Mouse (Mus musculus): Measurements from ENCODE around the gene Rbms3.
A peak's percentile ranks its signal among the peaks of the same experiment; 100 is the strongest.

Rbms3 gene

DNA sequence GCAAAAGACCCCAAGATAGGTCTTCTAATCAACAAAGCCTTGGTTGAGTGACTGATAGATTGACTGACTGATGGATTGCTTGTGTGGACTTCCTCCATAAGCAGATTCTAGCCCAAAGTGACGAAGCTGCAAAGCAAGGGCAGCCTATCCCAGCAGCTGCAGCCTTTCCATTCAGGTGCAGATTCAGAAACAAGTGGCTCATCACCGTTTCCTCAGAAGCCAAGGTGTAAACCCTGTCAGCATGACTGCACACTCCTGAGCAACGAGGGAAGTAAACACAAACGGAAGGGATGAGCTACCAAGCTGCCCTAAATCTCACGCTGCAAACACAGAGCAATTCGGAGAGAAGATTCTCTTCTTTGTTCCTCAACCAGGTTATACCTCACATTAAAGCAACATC lies 639.4 kb downstream of the Rbms3 start:
- no peak for DNase-seq (ENCODE audit: low read depth, low spot score)

GRCm38 (mm10) chr9:116980801-116981200 lies 648.9 kb downstream of the Rbms3 start:
- no peak for DNase-seq (ENCODE audit: low read depth, low spot score)

DNA sequence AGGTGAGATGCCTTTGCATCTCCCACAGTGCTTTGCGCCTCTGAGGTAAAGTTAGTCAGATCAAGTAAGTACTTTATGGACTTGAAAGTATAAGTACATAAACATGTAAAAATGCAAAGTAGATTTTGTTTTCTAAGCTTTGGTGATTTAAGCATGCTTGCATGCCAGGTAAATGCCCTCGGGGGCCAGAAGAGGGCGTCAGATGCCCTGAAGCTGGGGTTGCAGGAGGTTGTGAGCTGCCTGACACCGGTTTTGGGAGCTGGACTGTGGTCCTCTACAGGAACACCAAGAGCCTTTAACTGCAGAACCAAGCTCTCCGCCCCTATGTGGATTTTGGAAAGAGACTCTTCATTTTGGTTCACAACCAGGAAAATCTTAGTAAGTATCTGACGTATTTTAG lies 652.3 kb downstream of the Rbms3 start:
- DNase-seq (ENCODE audit: low read depth, low spot score), result no peak

GRCm38 (mm10) chr9:116976575-116977408 lies 652.9 kb downstream of the Rbms3 start:
- DNase-seq (ENCODE audit: low read depth, low spot score), result peak; percentile 51

GRCm38 (mm10) chr9:116975269-116975668 lies 654.4 kb downstream of the Rbms3 start:
- no peak for DNase-seq (ENCODE audit: low read depth, low spot score)

DNA sequence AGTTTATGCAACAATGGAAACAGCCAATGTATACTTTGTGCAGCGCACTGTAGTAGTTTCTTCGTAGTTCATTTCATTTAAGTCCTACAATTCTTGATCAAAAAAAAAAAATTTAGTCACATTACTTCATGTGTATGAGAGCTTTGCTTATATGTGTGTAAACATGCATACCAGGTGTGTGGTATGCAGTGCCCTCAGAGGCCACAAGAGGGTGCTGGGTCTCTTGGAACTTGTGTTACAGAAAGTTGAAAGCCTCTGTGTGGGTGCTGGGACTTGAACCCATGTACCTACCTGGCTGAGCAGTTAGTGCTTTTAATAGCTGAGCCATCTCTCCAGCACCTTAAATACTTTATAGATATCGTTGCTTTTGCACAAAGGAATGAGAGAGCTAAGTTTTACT lies 655.6 kb downstream of the Rbms3 start:
- no peak for DNase-seq (ENCODE audit: low read depth, low spot score)

- no peak for DNase-seq (ENCODE audit: low read depth, low spot score)
Observed at GRCm38 (mm10) chr9:116973594-116973993, 656.1 kb downstream of the Rbms3 start.

DNA sequence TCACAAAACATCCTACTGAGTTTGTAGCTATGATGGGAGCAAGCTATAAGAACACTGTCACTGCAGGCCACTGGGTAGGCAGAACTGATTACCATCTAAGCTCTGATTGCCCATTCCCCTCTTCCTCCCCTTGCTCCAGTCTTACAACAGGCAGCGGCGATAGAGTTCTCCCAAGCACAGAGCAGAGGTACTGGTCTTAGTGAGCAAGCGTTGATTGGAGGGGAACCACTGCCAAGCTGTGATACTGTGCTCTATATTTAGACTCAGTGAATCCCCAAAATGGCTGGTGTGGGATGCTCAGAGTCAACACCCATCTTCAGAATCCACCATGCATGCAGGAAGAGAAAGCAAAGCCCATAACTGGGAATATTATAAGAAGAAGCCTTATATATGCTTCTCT lies 662.4 kb downstream of the Rbms3 start:
- no peak for DNase-seq (ENCODE audit: low read depth, low spot score)

DNA sequence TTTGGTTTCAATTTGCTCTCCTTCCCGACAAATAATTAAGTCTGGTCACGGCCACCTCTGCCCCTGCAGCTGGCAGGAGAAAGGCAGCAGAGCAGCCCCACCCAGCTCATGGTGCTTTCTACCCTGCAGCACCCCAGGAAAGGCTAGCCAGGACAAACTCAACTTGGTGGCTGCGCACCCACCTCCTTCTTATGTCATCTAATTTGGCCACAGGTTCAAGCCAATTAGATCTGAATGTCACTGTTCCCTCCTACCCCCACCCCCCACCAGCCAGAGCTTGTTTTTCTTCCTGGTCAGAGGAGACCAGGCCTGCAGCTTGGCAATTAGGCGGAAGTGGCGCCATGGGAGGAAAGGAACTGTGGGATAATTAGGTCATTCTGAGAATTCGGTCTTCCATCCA lies 664.0 kb downstream of the Rbms3 start:
- DNase-seq (ENCODE audit: low read depth, low spot score), result no peak

DNA sequence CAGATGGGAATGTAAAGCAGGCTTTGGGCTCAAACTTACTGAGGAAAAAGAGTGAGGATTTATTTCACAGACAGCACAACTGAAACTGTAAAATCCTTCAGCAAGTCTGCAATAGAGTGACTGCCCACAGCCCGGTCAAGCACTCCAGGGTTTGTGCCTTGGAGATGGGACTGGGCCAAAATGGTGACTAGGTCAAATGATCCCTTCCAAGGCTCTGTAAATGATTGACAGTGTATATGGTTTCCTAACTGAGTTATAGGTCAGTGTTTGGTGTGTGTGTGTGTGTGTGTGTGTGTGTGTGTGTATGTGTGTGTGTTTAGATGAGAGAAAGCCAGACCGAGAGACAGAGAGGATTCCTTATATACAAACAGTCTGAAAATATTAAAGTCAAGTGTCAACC lies 673.6 kb downstream of the Rbms3 start:
- DNase-seq (ENCODE audit: low read depth, low spot score), result no peak

DNA sequence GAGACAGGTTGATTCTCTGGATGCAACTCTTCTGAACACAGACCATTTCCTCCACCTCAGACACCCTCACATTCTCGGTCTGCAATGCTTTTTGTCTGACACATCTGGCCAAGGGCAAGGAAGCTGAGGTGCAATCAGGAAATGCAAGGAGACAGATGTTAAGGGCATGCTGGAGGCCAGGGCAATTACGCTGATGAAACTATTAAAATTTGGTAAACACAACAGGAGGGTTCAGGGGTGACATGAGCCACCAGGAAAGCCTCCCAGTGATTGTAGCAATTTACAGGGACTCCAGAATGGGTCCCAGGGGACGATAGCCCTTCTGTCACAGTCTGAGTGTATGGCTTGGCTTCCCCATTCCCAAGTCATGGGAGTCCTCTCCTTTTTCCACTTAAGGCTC lies 681.5 kb downstream of the Rbms3 start:
- no peak for DNase-seq (ENCODE audit: low read depth, low spot score)

- DNase-seq (ENCODE audit: low read depth, low spot score), result no peak
Observed at GRCm38 (mm10) chr9:116947369-116947768, 682.3 kb downstream of the Rbms3 start.

DNA sequence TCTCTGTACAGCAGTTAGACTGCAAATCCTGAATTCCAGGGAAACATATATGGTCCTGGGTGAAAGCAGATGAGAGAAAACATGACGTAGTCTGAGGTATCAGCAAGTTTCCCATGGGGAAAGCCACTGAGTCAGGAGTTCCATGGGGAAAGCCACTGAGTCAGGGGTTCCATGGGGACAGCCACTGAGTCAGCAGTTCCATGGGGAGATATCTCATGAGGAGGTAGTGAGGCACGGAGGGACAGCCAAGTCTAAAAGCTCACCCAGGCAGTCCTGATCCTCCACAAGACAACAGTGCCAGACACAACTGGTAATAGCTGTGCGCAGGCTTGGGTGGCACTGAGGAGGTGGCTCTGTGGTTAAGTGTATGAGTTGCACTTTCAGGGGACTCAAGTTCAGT lies 682.9 kb downstream of the Rbms3 start:
- DNase-seq (ENCODE audit: low read depth, low spot score), result no peak

GRCm38 (mm10) chr9:116945689-116946088 lies 684.0 kb downstream of the Rbms3 start:
- no peak for DNase-seq (ENCODE audit: low read depth, low spot score)

DNA sequence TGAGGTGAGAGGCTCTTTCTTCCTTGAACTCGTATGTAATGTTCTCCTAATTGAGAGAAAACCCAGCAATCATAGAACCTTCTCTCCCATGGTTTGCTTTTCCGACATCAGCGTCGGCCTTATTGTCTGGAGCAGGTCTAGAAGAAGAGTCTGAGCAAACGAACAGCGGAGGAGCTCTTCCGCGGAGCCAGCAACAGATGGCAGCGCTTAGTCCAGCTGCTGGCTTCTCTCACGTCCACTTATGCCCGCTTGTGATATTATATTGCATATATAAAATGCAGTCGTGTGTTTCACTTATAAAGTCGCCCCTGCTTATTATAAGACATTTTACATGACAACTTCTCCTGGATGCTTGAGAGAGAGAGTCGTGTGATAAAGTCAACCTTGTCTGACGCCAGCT lies 685.8 kb downstream of the Rbms3 start:
- no peak for DNase-seq (ENCODE audit: low read depth, low spot score)

DNA sequence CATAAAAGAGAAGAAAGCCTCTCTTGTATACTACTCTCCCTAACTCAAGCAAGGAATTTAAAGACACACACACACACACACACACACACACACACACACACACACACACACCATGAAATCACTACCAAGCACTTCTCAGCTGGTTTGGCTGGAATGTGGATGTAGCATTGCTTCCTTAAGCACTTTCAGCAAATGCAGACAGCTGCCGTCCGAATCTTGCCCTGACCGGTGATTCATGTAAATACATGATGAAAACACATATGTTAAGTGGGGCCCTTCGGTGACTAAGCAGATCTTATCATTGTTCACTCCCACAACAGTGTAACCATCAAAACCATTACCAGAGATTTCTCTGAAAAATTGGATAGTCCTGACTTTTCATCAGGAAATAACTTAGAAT lies 688.6 kb downstream of the Rbms3 start:
- no peak for DNase-seq (ENCODE audit: low read depth, low spot score)

DNA sequence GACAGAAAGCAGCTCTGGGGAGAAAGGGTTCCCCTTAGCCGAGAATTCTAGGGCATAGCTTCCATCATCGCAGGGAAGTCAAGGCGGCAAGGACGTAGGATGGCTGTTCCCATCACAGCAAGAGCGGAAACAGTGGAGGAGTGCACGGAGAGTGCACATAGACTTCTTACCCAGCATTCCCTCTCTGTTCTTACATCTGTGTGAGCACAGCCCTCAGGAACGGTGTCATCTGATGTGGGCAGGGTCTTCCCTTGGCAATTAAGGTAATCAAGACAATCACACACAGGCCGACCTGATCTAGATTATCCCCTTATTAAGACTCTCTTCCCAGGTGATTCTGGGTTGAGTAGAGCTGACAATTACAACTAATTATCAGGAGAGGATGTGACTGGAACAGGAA lies 689.0 kb downstream of the Rbms3 start:
- DNase-seq (ENCODE audit: low read depth, low spot score), result no peak

- DNase-seq (ENCODE audit: low read depth, low spot score), result no peak
Observed at GRCm38 (mm10) chr9:116928338-116928737, 701.4 kb downstream of the Rbms3 start.

DNA sequence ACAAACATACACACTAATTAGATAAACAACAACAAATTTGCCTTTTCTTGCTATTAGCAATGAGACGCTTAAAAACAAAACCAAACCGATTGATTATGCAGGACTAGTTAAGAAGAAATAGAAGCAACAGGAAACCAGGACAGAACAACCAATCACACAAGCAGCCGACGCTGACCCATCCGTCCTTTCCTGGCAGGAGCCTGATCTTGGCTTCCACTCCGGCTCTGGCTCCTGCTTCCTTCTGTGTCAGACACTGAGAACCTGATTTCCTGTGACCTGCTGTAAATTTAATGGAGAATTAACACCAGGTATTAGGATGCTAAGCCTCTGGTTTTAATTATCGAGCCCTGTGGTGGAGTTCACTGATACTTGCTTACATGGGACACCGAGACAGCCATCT lies 706.6 kb downstream of the Rbms3 start:
- no peak for DNase-seq (ENCODE audit: low read depth, low spot score)

GRCm38 (mm10) chr9:116922561-116922960 lies 707.2 kb downstream of the Rbms3 start:
- no peak for DNase-seq (ENCODE audit: low read depth, low spot score)

DNA sequence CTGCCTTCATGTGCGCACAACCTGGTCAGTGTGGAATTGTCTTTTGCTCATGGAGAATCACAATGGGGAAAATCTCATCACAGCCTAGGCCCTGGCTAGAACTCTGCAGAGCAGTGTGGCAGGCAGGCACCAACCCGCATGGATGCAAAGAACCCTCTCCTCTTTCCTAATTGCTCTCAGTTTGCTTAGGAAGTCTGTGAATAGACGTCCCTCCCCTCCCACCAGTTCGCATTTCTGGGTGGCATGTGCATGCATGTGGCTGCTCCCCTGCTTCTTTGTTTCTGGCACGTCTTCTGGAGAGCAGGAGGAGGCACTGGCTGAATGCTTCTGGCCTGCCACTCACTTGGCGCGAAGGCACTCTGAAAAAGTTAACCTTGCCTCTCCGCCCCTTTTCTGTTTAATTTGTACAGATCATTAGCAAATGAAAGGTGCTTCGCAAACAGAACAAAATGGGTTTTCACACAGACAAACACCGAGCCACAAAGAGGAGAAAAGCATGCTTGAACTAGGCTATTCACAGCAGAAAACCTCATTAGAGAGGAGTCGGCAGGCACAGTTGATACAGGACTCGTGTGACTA lies 710.2 kb downstream of the Rbms3 start:
- DNase-seq (ENCODE audit: low read depth, low spot score), result peak; percentile 34

DNA sequence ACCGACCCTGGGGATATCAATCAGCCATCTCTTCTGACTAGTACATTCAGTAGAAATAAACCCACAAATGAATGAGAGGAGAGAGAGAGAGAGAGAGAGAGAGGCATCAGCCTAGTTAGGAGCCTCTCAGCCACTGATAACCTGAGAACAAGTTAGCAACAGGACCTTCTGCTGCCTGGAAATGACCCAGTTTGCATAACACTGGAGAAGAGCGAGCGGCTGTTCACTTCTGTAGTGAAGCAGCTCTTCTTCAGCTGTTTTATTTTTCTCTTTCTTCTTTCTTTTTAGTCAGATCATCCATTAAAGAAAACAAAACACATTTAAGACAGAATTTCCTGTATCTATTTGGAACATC lies 717.2 kb downstream of the Rbms3 start:
- DNase-seq (ENCODE audit: low read depth, low spot score), result no peak

DNA sequence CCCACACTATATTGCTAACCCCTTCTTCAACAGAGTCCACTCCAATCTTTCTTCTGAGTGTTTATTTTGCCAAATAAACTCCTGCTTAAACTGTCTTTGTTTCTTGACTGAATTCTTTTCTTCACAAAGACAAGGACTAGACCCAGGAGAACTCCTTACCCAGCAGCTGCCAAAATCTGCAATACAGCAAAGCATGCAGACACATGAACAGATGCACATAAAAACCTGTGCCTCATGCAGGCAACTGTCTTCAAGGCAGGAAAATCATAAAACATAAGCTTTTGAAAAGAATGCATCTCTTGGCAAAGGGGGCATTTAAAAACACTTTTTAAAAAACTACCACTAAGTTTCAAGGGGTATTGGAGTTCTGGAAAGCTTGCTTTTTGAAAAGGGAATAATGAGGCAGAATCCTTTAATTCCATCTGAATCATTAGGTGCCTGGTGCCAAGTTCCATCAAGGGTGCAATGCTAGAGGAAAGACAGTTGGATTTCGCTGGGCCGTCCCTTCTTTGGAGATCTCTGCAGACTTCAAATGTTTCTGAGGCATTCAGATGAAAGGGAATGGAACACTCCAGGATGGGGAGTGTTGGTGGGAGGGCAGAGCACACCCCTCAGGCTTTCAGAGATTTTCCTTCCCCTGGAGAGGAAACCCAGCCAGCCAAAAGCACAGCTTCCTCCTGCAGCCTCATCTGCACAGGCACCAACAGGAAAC lies 717.8 kb downstream of the Rbms3 start:
- DNase-seq (ENCODE audit: low read depth, low spot score), result no peak

Measured in brain, embryonic 18.5 days (tissue).